Comparison of ENCODE assay signal across 29 mouse cellular contexts in genomic region chr11:100088378-100089025, GRCm38 (mm10). TPM values are rescaled to one million over a fixed set of nuclear protein-coding genes. Genes with fewer than 3 reads are reported as not detected.
DNase-seq lines count a peak whose midpoint lies in the region; ATAC-seq lines count a peak whose summit lies in the region.
"Had no signal": no experiment of that assay in that cellular context is flagged by ENCODE, and none has a peak within 500 bp of the region (broad histone marks: within the 10 kb centered on the region; RNA-seq: fewer than 3 reads in every experiment).

No protein-coding gene starts in this region.

- no peak overlapping the region for H3K4me2 ChIP-seq in intestine, embryonic 15.5 days (replicated peaks)
- no peak overlapping the region for H3K4me2 ChIP-seq in hindbrain, embryonic 14.5 days (replicated peaks)
- H3K4me2 ChIP-seq: forebrain, embryonic 13.5 days; heart, embryonic 13.5 days; hindbrain, embryonic 12.5 days had no signal

- DNase-seq in frontal cortex, postnatal 36 days (ENCODE audit: low spot score in 2 of 2) = peak; percentile 11 to 12
- DNase-seq in frontal cortex, postnatal 25 days (ENCODE audit: low spot score in 2 of 2) = no peak
- DNase-seq in brain, adult 2 months (ENCODE audit: low read depth, low spot score) = peak; percentile 66
- DNase-seq in telencephalon, adult 2 months (ENCODE audit: low read depth, low spot score) = peak; percentile 45
- no peak for DNase-seq in hindbrain, embryonic 14.5 days (ENCODE audit: low spot score)
- DNase-seq: adrenal gland, adult 2 months; adrenal gland, postnatal 14 days; cerebellum, adult 11-12 months; cerebellum, adult 8-10 months; cerebellum, postnatal 36 days; gastrocnemius, postnatal 10 days; gastrocnemius, postnatal 36 days; heart, adult 2 months; heart, postnatal 14 days; kidney, adult 18-20 months had no signal

- no peak overlapping the region for H3K4me3 ChIP-seq in intestine, embryonic 15.5 days (replicated peaks)
- no peak overlapping the region for H3K4me3 ChIP-seq in hindbrain, embryonic 14.5 days (replicated peaks; ENCODE audit: low read length)
- H3K4me3 ChIP-seq: forebrain, embryonic 10.5 days; forebrain, embryonic 13.5 days; heart, adult 2 months; heart, embryonic 10.5 days; heart, embryonic 13.5 days; hindbrain, embryonic 12.5 days had no signal

- no peaks in the 10 kb centered on the region for H3K9me3 ChIP-seq in intestine, embryonic 15.5 days
- no peaks in the 10 kb centered on the region for H3K9me3 ChIP-seq in hindbrain, embryonic 14.5 days (ENCODE audit: control insufficient read depth, low read length)
- H3K9me3 ChIP-seq: forebrain, embryonic 13.5 days; heart, embryonic 10.5 days; hindbrain, embryonic 12.5 days had no signal

- H3K9ac ChIP-seq in intestine, embryonic 15.5 days = no peak overlapping the region
- no peak overlapping the region for H3K9ac ChIP-seq in hindbrain, embryonic 14.5 days
- H3K9ac ChIP-seq: forebrain, embryonic 13.5 days; heart, embryonic 13.5 days; hindbrain, embryonic 12.5 days had no signal

- H3K4me1 ChIP-seq in intestine, embryonic 15.5 days (replicated peaks) = no peaks in the 10 kb centered on the region; the same call in 1 of the 2 replicates
- H3K4me1 ChIP-seq in hindbrain, embryonic 14.5 days (replicated peaks; ENCODE audit: control insufficient read depth, insufficient read depth, low read length) = no peaks in the 10 kb centered on the region
- H3K4me1 ChIP-seq: forebrain, embryonic 10.5 days; forebrain, embryonic 13.5 days; heart, embryonic 10.5 days; heart, embryonic 13.5 days; hindbrain, embryonic 12.5 days had no signal

- no peak overlapping the region for H3K27ac ChIP-seq in intestine, embryonic 15.5 days
- H3K27ac ChIP-seq in hindbrain, embryonic 14.5 days = no peak overlapping the region
- H3K27ac ChIP-seq: forebrain, embryonic 10.5 days; forebrain, embryonic 13.5 days; heart, adult 2 months; heart, embryonic 10.5 days; heart, embryonic 13.5 days; hindbrain, embryonic 12.5 days had no signal

- peak; percentile 78 for ATAC-seq in intestine, embryonic 15.5 days
- ATAC-seq in hindbrain, embryonic 14.5 days (ENCODE audit: low FRiP score) = no peak
- ATAC-seq: CD4-positive, CD25-positive, alpha-beta regulatory T cell, adult 4 months; forebrain, embryonic 13.5 days; forebrain, embryonic 16.5 days; hindbrain, embryonic 16.5 days; inflammation-experienced regulatory T-cells, adult 6 months had no signal

- WGBS in intestine, embryonic 15.5 days = 55% methylated on average over 7 of the region's 7 CpGs
- WGBS in hindbrain, embryonic 14.5 days = 71% methylated on average over 7 of the region's 7 CpGs

- no peaks in the 10 kb centered on the region for H3K27me3 ChIP-seq in intestine, embryonic 15.5 days (replicated peaks)
- H3K27me3 ChIP-seq in hindbrain, embryonic 14.5 days (ENCODE audit: control insufficient read depth, insufficient read depth, low read length) = no peaks in the 10 kb centered on the region
- H3K27me3 ChIP-seq: forebrain, embryonic 13.5 days; hindbrain, embryonic 12.5 days had no signal

- H3K36me3 ChIP-seq in intestine, embryonic 15.5 days = no peaks in the 10 kb centered on the region
- no peaks in the 10 kb centered on the region for H3K36me3 ChIP-seq in hindbrain, embryonic 14.5 days (replicated peaks; ENCODE audit: control insufficient read depth, insufficient read depth)
- H3K36me3 ChIP-seq: forebrain, embryonic 10.5 days; heart, embryonic 10.5 days; heart, embryonic 13.5 days; hindbrain, embryonic 12.5 days had no signal

RNA-seq across cellular contexts. Expression of gene Krt32, which starts 0.5 kb away (rescaled TPM):
- polyA plus RNA-seq in intestine, embryonic 15.5 days (2015; fragmentation: Nextera tagmentation; extraction: Ambion mirVana) = 0.11 TPM in 1 of 2 replicates, not detected in the other
- not detected in 2 replicates for polyA plus RNA-seq in hindbrain, embryonic 14.5 days (2014; fragmentation: Nextera tagmentation; extraction: Ambion mirVana)
- polyA plus RNA-seq: adrenal gland, adult 2 months; brain, embryonic 14.5 days; C2C12; CD4-positive, CD25-positive, alpha-beta regulatory T cell, adult 4 months; embryonic facial prominence, embryonic 11.5 days; forebrain, embryonic 10.5 days; forebrain, embryonic 13.5 days; forebrain, embryonic 16.5 days; heart, adult 2 months; heart, embryonic 10.5 days; heart, embryonic 13.5 days; heart, embryonic 16.5 days; hindbrain, embryonic 12.5 days; hindbrain, embryonic 16.5 days; inflammation-experienced regulatory T-cells, adult 6 months had no signal

RNA-seq across cellular contexts. Expression of gene Krt35, which starts 7.5 kb away (rescaled TPM):
- not detected in 2 replicates for polyA plus RNA-seq in intestine, embryonic 15.5 days (2015; fragmentation: Nextera tagmentation; extraction: Ambion mirVana)
- polyA plus RNA-seq in hindbrain, embryonic 14.5 days (2014; fragmentation: Nextera tagmentation; extraction: Ambion mirVana) = not detected in 2 replicates
- polyA plus RNA-seq: adrenal gland, adult 2 months; brain, embryonic 14.5 days; C2C12; CD4-positive, CD25-positive, alpha-beta regulatory T cell, adult 4 months; embryonic facial prominence, embryonic 11.5 days; forebrain, embryonic 10.5 days; forebrain, embryonic 13.5 days; forebrain, embryonic 16.5 days; heart, adult 2 months; heart, embryonic 10.5 days; heart, embryonic 13.5 days; heart, embryonic 16.5 days; hindbrain, embryonic 12.5 days; hindbrain, embryonic 16.5 days; inflammation-experienced regulatory T-cells, adult 6 months had no signal

RNA-seq across cellular contexts. Expression of gene Krt36, which starts 16.9 kb away (rescaled TPM):
- not detected in 2 replicates for polyA plus RNA-seq in intestine, embryonic 15.5 days (2015; fragmentation: Nextera tagmentation; extraction: Ambion mirVana)
- not detected in 2 replicates for polyA plus RNA-seq in hindbrain, embryonic 14.5 days (2014; fragmentation: Nextera tagmentation; extraction: Ambion mirVana)
- polyA plus RNA-seq: brain, embryonic 14.5 days; CD4-positive, CD25-positive, alpha-beta regulatory T cell, adult 4 months; forebrain, embryonic 10.5 days; forebrain, embryonic 13.5 days; forebrain, embryonic 16.5 days; heart, adult 2 months; heart, embryonic 13.5 days; heart, embryonic 16.5 days; hindbrain, embryonic 12.5 days; hindbrain, embryonic 16.5 days; inflammation-experienced regulatory T-cells, adult 6 months had no signal

RNA-seq across cellular contexts. Expression of gene Krt13, which starts 32.9 kb away (rescaled TPM):
- polyA plus RNA-seq in intestine, embryonic 15.5 days (2015; fragmentation: Nextera tagmentation; extraction: Ambion mirVana) = 0.50 and 0.58 TPM in 2 replicates
- not detected in 2 replicates for polyA plus RNA-seq in hindbrain, embryonic 14.5 days (2014; fragmentation: Nextera tagmentation; extraction: Ambion mirVana)
- polyA plus RNA-seq: adrenal gland, adult 2 months; brain, embryonic 14.5 days; CD4-positive, CD25-positive, alpha-beta regulatory T cell, adult 4 months; embryonic facial prominence, embryonic 11.5 days; forebrain, embryonic 10.5 days; forebrain, embryonic 13.5 days; forebrain, embryonic 16.5 days; heart, adult 2 months; heart, embryonic 13.5 days; hindbrain, embryonic 12.5 days; inflammation-experienced regulatory T-cells, adult 6 months had no signal

RNA-seq across cellular contexts. Expression of gene Krt31, which starts 38.2 kb away (rescaled TPM):
- polyA plus RNA-seq in intestine, embryonic 15.5 days (2015; fragmentation: Nextera tagmentation; extraction: Ambion mirVana) = not detected in 2 replicates
- polyA plus RNA-seq in hindbrain, embryonic 14.5 days (2014; fragmentation: Nextera tagmentation; extraction: Ambion mirVana) = not detected in 2 replicates
- polyA plus RNA-seq: adrenal gland, adult 2 months; brain, embryonic 14.5 days; C2C12; CD4-positive, CD25-positive, alpha-beta regulatory T cell, adult 4 months; embryonic facial prominence, embryonic 11.5 days; forebrain, embryonic 10.5 days; forebrain, embryonic 13.5 days; forebrain, embryonic 16.5 days; heart, embryonic 10.5 days; heart, embryonic 13.5 days; hindbrain, embryonic 12.5 days; hindbrain, embryonic 16.5 days; inflammation-experienced regulatory T-cells, adult 6 months had no signal

Comparison
In these comparisons a context has a peak if more than half of its experiments do, and no peak if none do; other contexts are left out.
1. DNase-seq: peak in frontal cortex, postnatal 36 days (2 of 2), brain, adult 2 months (single experiment) and telencephalon, adult 2 months (single experiment); none in frontal cortex, postnatal 25 days (0 of 2) and hindbrain, embryonic 14.5 days (single experiment).